Mouse (Mus musculus): Measurements from ENCODE around the gene Nrp2.

DNA sequence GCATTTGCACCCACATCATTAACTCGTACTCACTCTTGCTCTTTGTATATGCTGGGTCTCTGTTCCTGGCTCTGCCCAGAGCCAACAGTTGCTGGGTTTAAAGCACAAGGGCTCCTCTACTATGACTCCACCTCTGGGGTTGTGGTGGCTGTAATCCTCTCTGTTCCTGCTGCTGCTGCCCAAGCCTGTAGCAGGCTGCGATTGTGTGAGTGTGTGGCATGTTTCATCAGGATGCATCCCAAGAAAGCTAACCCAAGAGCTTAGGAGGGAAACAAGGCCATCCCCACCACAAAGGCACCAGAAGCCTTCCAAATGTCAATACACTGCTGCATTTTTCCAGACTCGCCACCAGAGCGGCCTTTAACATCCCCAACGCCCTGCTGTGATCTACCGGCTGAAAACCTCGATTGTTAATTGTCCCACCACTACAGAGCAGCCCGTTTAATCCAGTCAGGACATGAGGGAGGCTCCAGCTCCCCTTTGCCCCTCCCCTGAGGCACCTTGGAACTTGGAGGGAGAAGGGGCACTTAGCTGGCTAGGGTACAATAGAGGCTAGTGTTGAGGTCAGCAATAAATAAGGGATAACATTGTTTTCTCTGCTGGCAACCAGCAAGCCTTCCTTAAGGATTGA, 40.1 kb downstream of the Nrp2 start:
- TF ChIP-seq CTCF (conservative IDR thresholded peaks at IDR 0.05; ENCODE audit: insufficient read depth, insufficient read length, low read depth, low read length) (no peak), POLR2A (IDR thresholded peaks at IDR 0.05; ENCODE audit: low read depth, low read length) (no peak)

Measured in kidney, adult 2 months (tissue).